Mouse (Mus musculus): ENCODE measurements around the gene Cd84. TPM values are rescaled to one million over a fixed set of nuclear protein-coding genes. Genes with fewer than 3 reads are reported as not detected.

Gene Cd84
- polyA plus RNA-seq, 1 experiment from 2014 or later, result 2.0 TPM

DNA sequence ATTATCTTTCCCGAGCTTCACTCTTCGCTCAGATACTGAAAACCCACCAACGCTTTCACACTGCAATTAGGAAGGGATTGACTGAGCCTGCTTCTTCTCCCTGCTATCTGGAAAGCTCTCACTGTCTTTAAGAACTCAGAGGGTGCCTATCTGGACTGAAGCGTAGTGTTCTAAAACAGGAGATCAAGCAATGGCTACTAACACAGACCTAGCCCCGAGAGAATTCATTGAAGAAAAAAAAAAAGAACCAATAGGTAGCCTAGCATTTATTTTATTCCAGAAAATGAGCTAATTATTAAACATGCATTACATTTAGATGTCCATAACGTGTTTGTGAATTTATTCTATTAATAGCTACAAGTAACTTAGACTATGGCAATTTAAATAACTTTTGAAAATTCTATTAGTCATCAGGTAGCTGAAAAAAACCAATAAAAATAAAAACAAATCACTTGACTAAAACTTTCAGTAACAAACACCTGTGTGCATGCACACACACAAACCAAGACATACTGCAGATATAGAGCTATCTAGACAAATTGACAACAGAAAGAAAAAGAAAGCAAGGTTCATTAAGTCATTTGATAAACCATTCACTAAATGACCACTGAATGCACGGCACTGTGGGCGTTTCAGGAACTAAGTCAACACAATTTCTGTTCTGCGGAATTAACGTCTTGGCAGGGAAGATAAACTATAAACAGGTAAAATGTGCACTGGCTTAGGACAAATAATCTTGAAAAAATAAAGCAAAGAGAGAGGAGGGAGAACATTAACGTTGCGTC, 78.8 kb downstream of the Cd84 start:
- no peaks in the 10 kb centered on the region for H3K9me3 ChIP-seq
- no peak overlapping the region for H3K27ac ChIP-seq
- no peaks in the 10 kb centered on the region for H3K36me3 ChIP-seq
- H3K9ac ChIP-seq, result no peak overlapping the region
- no peak overlapping the region for H3K4me2 ChIP-seq
- no peak for ATAC-seq (ENCODE audit: insufficient number of reproducible peaks, low FRiP score, low TSS enrichment, low read depth)
- no peak overlapping the region for H3K4me3 ChIP-seq
- no peaks in the 10 kb centered on the region for H3K27me3 ChIP-seq
- WGBS, result 87% methylated on average over 12 of the region's 12 CpGs
- H3K4me1 ChIP-seq, result no peaks in the 10 kb centered on the region

DNA sequence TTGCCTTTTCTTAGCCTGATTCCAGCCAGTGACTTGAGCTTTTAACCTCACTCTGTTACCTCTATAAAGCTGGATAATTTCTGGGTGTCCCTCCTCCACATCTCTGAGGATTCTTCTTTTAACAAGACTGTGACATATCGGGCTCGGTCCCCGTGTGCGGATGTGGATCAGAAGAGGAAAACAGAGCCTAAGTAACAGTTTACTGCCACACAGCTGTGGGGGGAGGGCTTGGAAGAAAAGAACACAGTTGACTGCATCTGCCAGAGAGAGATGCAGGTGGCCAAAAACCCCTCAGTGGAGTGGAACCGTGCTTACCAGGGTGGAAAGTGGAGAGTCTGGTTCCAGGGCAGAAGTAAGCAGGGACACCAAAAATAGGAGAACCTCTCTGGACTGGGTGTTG, 79.7 kb downstream of the Cd84 start:
- Histone ChIP-seq H3K4me2 (no peak overlapping the region), H3K27me3 (no peaks in the 10 kb centered on the region), H3K36me3 (no peaks in the 10 kb centered on the region), H3K9ac (no peak overlapping the region), H3K4me3 (no peak overlapping the region), H3K27ac (no peak overlapping the region), H3K9me3 (no peaks in the 10 kb centered on the region), H3K4me1 (no peaks in the 10 kb centered on the region)
- ATAC-seq (ENCODE audit: insufficient number of reproducible peaks, low FRiP score, low TSS enrichment, low read depth), result no peak
- WGBS, result 79% methylated on average over 5 of the region's 5 CpGs

DNA sequence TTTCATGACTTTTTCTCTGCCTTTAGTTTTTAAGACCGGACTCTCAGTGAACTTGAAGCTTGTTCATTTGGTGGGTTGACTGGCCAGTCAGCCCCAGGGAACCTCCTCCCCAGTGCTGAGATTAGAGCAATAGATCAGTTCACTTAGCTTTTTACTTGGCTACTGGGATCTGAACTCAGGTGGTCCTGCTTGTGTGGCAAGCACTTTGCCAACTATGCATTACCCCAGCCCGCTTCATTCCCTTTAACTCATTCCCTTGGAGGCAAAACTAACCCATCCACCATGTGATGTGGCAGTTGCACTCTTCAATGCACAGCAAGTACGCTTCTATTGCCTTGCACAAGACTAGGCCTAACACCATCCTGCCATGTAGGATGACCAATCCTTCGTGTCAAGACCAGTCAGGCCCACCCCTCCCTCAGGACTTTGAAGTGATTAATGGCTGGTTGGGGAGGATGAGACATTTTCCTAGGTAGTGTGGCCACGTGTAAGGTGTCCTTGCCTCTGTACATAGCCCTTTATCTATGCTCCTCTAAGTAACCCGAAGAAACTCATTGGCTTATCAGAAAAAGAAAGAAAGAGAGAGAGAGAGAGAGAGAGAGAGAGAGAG, 80.5 kb downstream of the Cd84 start:
- H3K4me2 ChIP-seq, result no peak overlapping the region
- H3K36me3 ChIP-seq, result no peaks in the 10 kb centered on the region
- no peaks in the 10 kb centered on the region for H3K27me3 ChIP-seq
- no peaks in the 10 kb centered on the region for H3K4me1 ChIP-seq
- no peak for ATAC-seq (ENCODE audit: insufficient number of reproducible peaks, low FRiP score, low TSS enrichment, low read depth)
- no peak overlapping the region for H3K4me3 ChIP-seq
- no peak overlapping the region for H3K27ac ChIP-seq
- H3K9ac ChIP-seq, result no peak overlapping the region
- WGBS, result 80% methylated on average over 6 of the region's 6 CpGs
- H3K9me3 ChIP-seq, result no peaks in the 10 kb centered on the region

DNA sequence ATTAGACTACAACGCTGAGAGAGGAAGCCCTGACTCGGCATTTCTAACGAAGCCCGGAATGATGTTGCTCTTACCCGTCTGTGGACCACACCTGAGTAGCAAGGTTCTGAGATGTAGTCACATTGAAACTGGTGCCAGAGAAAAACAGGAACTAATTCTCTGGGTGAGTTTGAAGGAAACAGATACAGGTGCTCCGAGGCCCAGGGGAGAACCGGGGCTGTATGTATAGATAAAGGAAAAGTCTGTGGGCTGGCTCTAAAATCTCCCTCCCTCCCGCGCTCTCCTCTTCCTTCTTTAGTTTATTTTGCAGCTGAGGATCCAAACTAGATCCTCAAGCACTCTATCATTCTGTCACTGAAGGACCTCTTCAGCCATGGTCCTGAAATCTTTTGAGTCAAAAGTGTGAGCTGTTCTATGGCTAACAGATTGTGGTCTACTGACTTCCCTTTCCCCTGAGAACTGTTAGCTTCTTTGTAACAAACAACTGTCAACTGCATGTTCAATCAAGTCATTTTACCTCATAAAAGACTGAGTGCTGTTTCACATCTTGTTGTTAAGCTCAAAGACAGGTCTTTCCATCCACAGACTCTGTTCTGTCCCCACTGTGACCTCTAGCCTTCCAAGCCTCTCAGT, 81.6 kb downstream of the Cd84 start:
- WGBS, result 67% methylated on average over 9 of the region's 9 CpGs
- no peaks in the 10 kb centered on the region for H3K4me1 ChIP-seq
- ATAC-seq (ENCODE audit: insufficient number of reproducible peaks, low FRiP score, low TSS enrichment, low read depth), result no peak
- no peak overlapping the region for H3K4me3 ChIP-seq
- no peaks in the 10 kb centered on the region for H3K27me3 ChIP-seq
- no peaks in the 10 kb centered on the region for H3K9me3 ChIP-seq
- H3K9ac ChIP-seq, result no peak overlapping the region
- H3K36me3 ChIP-seq, result no peaks in the 10 kb centered on the region
- H3K4me2 ChIP-seq, result no peak overlapping the region
- H3K27ac ChIP-seq, result no peak overlapping the region

DNA sequence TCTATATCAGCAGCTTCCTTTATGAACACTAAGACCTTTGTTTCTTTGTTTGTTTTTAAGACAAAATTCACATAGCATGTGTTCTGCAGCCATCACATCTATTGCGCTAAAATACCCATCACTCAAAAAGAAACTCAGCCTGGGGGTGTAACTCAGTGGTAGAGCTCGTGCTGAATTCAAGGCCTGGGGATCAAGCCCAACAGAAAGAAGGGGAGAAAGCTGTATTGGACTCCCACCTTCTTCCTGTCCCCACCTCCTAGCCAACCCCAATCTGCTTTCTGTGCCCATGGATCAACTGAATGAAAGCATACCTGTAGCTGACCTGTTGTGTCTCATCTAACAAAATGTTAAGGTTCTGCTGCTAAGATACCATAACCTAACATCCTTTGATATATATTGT, 82.1 kb downstream of the Cd84 start:
- 70% methylated on average over 2 of the region's 2 CpGs for WGBS
- H3K27me3 ChIP-seq, result no peaks in the 10 kb centered on the region
- no peaks in the 10 kb centered on the region for H3K36me3 ChIP-seq
- no peak overlapping the region for H3K9ac ChIP-seq
- H3K4me3 ChIP-seq, result no peak overlapping the region
- H3K27ac ChIP-seq, result no peak overlapping the region
- ATAC-seq (ENCODE audit: insufficient number of reproducible peaks, low FRiP score, low TSS enrichment, low read depth), result no peak
- H3K4me1 ChIP-seq, result no peaks in the 10 kb centered on the region
- H3K9me3 ChIP-seq, result no peaks in the 10 kb centered on the region
- H3K4me2 ChIP-seq, result no peak overlapping the region

DNA sequence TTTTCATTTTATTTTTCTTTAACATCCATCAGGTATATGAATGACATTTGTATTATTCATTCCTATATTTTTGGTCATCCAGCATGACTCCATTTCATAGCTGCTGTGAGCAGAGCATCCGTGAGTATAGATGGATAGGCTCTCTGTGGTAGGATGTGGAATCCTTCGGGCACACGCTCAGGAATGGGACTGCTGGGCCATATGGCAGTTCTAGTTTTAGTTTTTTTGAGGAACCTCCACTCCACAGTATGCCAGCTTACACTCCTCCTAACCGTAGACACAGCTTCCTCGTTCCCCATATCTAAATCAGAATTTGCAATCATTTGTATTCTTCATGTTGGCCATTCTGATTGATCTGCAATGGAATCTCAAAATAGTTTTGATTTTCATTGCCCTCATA, 83.3 kb downstream of the Cd84 start:
- Histone ChIP-seq H3K27ac (no peak overlapping the region), H3K4me3 (no peak overlapping the region), H3K27me3 (no peaks in the 10 kb centered on the region), H3K9me3 (no peaks in the 10 kb centered on the region), H3K4me2 (no peak overlapping the region), H3K4me1 (no peaks in the 10 kb centered on the region), H3K36me3 (no peaks in the 10 kb centered on the region), H3K9ac (no peak overlapping the region)
- ATAC-seq (ENCODE audit: insufficient number of reproducible peaks, low FRiP score, low TSS enrichment, low read depth), result no peak
- WGBS, result 94% methylated on average over 5 of the region's 5 CpGs

DNA sequence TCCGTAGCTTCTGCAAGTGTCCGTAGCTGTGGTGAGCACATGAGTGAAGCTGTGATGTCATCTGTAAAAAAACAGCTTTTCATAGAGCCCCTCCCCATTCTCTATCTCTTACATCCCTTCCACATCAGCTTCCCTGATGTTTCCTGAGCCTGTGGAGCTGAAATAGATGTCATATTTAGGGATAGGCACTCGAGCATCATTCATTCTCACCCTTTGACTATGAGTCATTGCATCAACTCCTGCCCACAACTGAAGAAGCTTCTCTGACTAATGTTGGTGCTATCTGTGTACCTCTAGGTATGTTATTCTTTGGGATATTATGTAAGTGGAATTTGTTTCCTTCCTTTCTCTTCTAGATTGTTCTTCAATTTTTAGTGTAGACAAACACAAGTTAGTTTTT, 85.4 kb downstream of the Cd84 start:
- Histone ChIP-seq H3K9me3 (no peaks in the 10 kb centered on the region), H3K4me3 (no peak overlapping the region), H3K4me1 (no peaks in the 10 kb centered on the region), H3K4me2 (no peak overlapping the region), H3K36me3 (no peaks in the 10 kb centered on the region), H3K27me3 (no peaks in the 10 kb centered on the region), H3K9ac (no peak overlapping the region), H3K27ac (no peak overlapping the region)
- 81% methylated on average over 3 of the region's 3 CpGs for WGBS
- no peak for ATAC-seq (ENCODE audit: insufficient number of reproducible peaks, low FRiP score, low TSS enrichment, low read depth)

DNA sequence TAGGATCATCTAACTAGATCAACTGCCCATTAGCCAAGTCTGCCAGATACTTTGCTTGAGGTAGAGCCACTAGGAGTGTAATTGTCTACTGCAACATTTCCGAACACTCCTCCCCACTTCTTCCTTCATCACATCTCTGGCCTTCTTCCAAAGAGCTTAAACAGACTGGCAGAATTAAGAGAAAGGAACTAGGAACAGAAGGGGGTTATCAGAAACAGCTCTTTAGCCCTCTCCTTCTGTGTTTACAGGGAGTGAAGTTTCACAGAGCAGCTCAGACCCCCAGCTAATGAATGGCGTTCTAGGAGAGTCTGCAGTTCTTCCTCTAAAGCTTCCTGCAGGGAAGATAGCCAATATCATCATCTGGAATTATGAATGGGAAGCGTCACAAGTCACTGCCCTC, 94.4 kb downstream of the Cd84 start:
- WGBS, result 45% methylated on average over 3 of the region's 3 CpGs

DNA sequence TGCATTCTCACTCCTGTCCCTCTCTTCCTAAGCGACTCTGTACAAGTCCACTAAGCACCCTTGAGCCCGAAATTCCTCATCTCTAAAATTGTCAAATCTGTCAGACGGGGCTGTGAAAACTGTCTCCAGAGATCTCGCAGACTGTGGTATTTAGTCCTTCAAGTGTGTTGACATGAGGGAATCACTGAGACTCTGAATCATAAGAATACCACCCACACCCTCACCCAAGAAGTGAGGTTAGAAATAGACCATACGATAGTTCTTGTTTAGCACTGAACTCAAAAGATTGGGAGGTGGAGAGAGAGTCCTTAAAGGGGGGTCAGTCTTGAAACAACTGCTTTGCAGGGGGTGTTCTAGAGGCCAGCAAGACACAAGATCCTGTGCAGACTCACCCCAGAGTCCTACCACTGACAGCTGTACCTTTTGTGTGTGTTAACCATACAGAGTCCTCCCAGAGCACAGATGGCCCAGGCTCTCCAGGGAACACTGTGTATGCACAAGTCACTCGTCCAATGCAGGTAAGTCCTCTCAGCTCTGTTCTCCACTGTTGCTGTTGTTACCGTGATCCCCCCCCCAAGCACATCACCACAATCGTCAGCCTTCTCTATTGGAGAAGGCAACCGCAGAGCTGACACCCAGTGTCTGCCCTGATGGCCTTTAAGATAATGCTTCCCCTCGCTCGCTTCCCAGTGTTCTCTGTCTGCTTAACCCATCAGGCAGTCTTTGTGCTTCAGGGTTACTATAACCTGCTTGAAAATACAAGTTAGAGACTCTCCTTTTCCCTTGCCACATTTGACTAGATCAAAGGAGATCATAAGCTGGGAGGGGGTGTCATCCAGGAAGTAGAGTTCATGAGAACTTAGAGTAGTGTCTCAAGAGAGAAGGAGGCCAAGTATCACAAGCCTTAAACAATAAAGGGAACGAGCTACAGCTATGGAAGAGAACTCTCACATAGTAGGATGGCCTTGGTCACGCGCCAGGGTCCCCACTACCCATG, 99.8 kb downstream of the Cd84 start:
- H3K4me1 ChIP-seq, result no peaks in the 10 kb centered on the region
- H3K4me3 ChIP-seq, result no peak overlapping the region
- no peak; the same call in 1 of the 2 replicates for ATAC-seq (ENCODE audit: insufficient number of reproducible peaks, low FRiP score, low TSS enrichment, low read depth)
- H3K36me3 ChIP-seq, result no peaks in the 10 kb centered on the region
- no peak overlapping the region for H3K9ac ChIP-seq
- H3K9me3 ChIP-seq, result no peaks in the 10 kb centered on the region
- 81% methylated on average over 14 of the region's 14 CpGs for WGBS
- no peak overlapping the region for H3K4me2 ChIP-seq
- H3K27ac ChIP-seq, result no peak overlapping the region
- H3K27me3 ChIP-seq, result no peaks in the 10 kb centered on the region

More for the DNA sequence above, 94.4 kb downstream of the Cd84 start:
- H3K27me3 ChIP-seq, result no peaks in the 10 kb centered on the region
- no peak overlapping the region for H3K9ac ChIP-seq
- H3K4me3 ChIP-seq, result no peak overlapping the region
- no peaks in the 10 kb centered on the region for H3K36me3 ChIP-seq
- ATAC-seq (ENCODE audit: insufficient number of reproducible peaks, low FRiP score, low TSS enrichment, low read depth), result no peak
- H3K4me1 ChIP-seq, result no peaks in the 10 kb centered on the region
- no peak overlapping the region for H3K27ac ChIP-seq
- no peak overlapping the region for H3K4me2 ChIP-seq
- no peaks in the 10 kb centered on the region for H3K9me3 ChIP-seq

All from limb, embryonic 15.5 days (tissue).